Mouse (Mus musculus) intestine, embryonic 15.5 days (tissue): ENCODE data around the gene Ppp1r14d. TPM values are rescaled to one million over a fixed set of nuclear protein-coding genes. Genes with fewer than 3 reads are reported as not detected.

ENCODE experiments used
- ATAC-seq: fragments of 200-750 bp; cut with Nextera tagmentation; 2 replicates; pipeline ENCODE4 v1.8.0; 2017; ENCODE audit warnings: moderate TSS enrichment, moderate library complexity
- H3K27ac ChIP-seq: fragments of 300-500 bp; sonication (generic); 2 replicates; pipeline ENCODE4 v1.5.1; 2015; ENCODE audit warnings: mild to moderate bottlenecking, inconsistent platforms
- H3K27me3 ChIP-seq: fragments of 300-500 bp; sonication (generic); replicated peaks from 2 replicates; pipeline ENCODE4 v1.6.1; 2015; ENCODE audit warnings: inconsistent platforms
- H3K36me3 ChIP-seq: fragments of 300-500 bp; sonication (generic); 2 replicates; pipeline ENCODE4 v1.6.1; 2015; ENCODE audit warnings: inconsistent platforms
- H3K4me1 ChIP-seq: fragments of 300-500 bp; sonication (generic); replicated peaks from 2 replicates; pipeline ENCODE4 v1.6.1; 2015; ENCODE audit warnings: inconsistent platforms
- H3K4me2 ChIP-seq: fragments of 300-500 bp; sonication (generic); replicated peaks from 2 replicates; pipeline ENCODE4 v1.6.1; 2015; ENCODE audit warnings: mild to moderate bottlenecking, inconsistent platforms
- H3K4me3 ChIP-seq: fragments of 300-500 bp; sonication (generic); replicated peaks from 2 replicates; pipeline ENCODE4 v1.5.1; 2015; ENCODE audit warnings: inconsistent platforms
- H3K9ac ChIP-seq: fragments of 300-500 bp; sonication (generic); 2 replicates; pipeline ENCODE4 v1.6.1; 2015; ENCODE audit warnings: inconsistent platforms
- H3K9me3 ChIP-seq: fragments of 300-500 bp; sonication (generic); 2 replicates; pipeline ENCODE4 v1.6.1; 2016; ENCODE audit warnings: inconsistent platforms
- WGBS: fragments of 180-500 bp; shearing (Covaris S2); methylation state at CpG from one replicate; pipeline ENCODE4 v1.1.7; 2015; 5-methylcytosine and 5-hydroxymethylcytosine counted together
- polyA plus RNA-seq: library from polyadenylated mRNA; unstranded; fragments of >200 nt; fragmentation: Nextera tagmentation; extraction: Ambion mirVana; gene quantifications from 2 replicates; pipeline ENCODE4 v1.2.1, GENCODE M21; 2015

Ppp1r14d gene
- polyA plus RNA-seq, 1 experiment from 2014 or later: 15.2 TPM

GRCm38 (mm10) chr2:119208344-119209175, 21.1 kb downstream of the Ppp1r14d start, which contains the start of the genes Zfyve19 and Dnajc17:
TSS of gene Zfyve19 (plus strand) at chr2:119208617.
TSS of gene Dnajc17 (minus strand) at chr2:119208795.
- H3K27ac ChIP-seq: peak within 1 kb of the TSS; percentile 92
- peak; percentile 98 for ATAC-seq
- peak within 1 kb of the TSS; percentile 77 for H3K4me3 ChIP-seq
- H3K9ac ChIP-seq: peak within 1 kb of the TSS; percentile 83
- H3K4me1 ChIP-seq: peaks cover 12% of the 10 kb centered on the region; the same call in 1 of the 2 replicates
- no peaks in the 10 kb centered on the region for H3K9me3 ChIP-seq
- no peaks in the 10 kb centered on the region for H3K27me3 ChIP-seq
- peak within 1 kb of the TSS; percentile 68 for H3K4me2 ChIP-seq
- under 1% methylated on average over 51 of the region's 51 CpGs for WGBS
- H3K36me3 ChIP-seq: peaks cover 15% of the 10 kb centered on the region

DNA sequence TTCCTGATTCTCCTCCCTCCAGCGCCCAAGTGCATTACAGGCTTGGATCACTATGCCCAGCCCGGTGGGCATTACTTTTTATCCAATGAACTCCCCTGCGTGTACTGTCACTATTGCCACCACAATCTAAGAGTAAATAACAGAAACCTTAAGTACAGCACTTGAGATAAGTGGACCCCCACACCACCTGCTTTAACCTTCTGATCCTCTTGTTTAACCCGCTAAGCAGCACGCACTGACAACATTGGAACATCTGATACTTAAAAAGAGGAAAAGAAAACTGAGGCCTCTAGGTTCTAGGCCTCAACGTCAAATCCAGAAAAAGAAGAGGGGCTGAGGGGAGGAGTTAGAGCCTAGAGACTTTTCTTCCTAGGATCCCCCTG, 21.8 kb downstream of the Ppp1r14d start:
- H3K9me3 ChIP-seq: no peaks in the 10 kb centered on the region
- peak overlapping the region; percentile 77 for H3K4me3 ChIP-seq
- peaks cover 17% of the 10 kb centered on the region; the same call in 1 of the 2 replicates for H3K4me1 ChIP-seq
- peak; percentile 2; the same call in 1 of the 2 replicates for ATAC-seq
- H3K4me2 ChIP-seq: peak overlapping the region; percentile 68
- H3K27ac ChIP-seq: peak overlapping the region; percentile 92
- peak overlapping the region; percentile 72 for H3K9ac ChIP-seq
- peaks cover 15% of the 10 kb centered on the region for H3K36me3 ChIP-seq
- no peaks in the 10 kb centered on the region for H3K27me3 ChIP-seq
- 15% methylated on average over 6 of the region's 6 CpGs for WGBS

GRCm38 (mm10) chr2:119203871-119204460, 25.7 kb downstream of the Ppp1r14d start:
- ATAC-seq: no peak
- no peaks in the 10 kb centered on the region for H3K36me3 ChIP-seq
- no peaks in the 10 kb centered on the region for H3K9me3 ChIP-seq
- no peaks in the 10 kb centered on the region for H3K27me3 ChIP-seq
- WGBS: 70% methylated on average over 4 of the region's 4 CpGs
- H3K4me3 ChIP-seq: no peak overlapping the region
- H3K27ac ChIP-seq: no peak overlapping the region
- H3K4me2 ChIP-seq: no peak overlapping the region
- H3K9ac ChIP-seq: no peak overlapping the region
- 0 out of 2 replicates have a peak, but pooled peaks cover 10% of the 10 kb centered on the region for H3K4me1 ChIP-seq

DNA sequence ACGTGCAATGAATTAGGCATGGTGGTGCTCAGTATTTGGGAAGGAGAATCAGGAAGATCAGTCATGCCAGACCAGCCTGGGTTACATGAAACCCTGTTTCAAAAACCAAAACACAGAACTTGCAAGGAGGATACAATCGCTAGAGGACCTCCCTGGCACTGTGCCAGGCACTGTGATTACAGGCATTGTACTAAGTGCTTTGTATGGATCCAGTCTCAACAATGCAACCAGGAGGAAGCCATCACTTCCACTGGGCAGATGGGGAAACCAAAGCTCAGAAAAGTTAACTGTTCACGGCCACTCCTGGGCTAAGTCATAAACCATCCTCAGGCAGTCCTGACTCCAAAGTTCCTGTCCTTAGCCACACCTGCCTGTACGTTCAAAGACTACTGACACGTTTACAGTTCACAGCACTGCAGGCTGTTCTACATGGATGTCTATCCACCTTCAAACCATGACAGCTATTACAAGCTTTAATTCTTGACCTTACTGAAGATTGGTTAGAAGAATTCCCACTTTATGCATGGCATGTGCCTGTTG, 26.7 kb downstream of the Ppp1r14d start:
- Histone ChIP-seq H3K27me3 (no peaks in the 10 kb centered on the region), H3K9me3 (no peaks in the 10 kb centered on the region), H3K36me3 (no peaks in the 10 kb centered on the region), H3K4me3 (no peak overlapping the region), H3K4me2 (no peak overlapping the region), H3K4me1 (0 out of 2 replicates have a peak, but pooled peaks cover 10% of the 10 kb centered on the region), H3K27ac (no peak overlapping the region), H3K9ac (no peak overlapping the region)
- peak; percentile 78 for ATAC-seq
- 32% methylated on average over 5 of the region's 5 CpGs for WGBS

DNA sequence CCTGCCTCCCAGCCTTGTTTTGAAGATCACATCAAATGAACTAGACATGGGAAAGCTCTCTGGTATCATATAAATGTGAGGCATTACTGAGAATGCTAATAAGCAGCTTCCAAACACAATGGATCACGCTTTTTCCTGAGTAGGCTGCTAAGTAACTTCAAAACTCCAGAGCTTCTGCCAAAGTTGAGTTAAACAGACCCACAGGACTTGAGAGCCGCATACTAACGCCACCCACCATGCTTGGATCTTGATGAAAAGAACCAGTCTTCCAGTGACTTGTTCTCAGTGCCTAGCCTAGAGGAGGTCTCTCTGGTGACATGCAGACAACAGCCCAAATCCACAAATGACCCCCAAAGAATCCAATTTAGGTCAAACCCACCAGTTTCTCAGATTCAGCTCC, 30.8 kb downstream of the Ppp1r14d start:
- Histone ChIP-seq H3K36me3 (no peaks in the 10 kb centered on the region), H3K9ac (no peak overlapping the region), H3K9me3 (no peaks in the 10 kb centered on the region), H3K27ac (no peak overlapping the region), H3K4me1 (0 out of 2 replicates have a peak, but pooled peaks cover 10% of the 10 kb centered on the region), H3K4me3 (no peak overlapping the region), H3K27me3 (no peaks in the 10 kb centered on the region), H3K4me2 (no peak overlapping the region)
- ATAC-seq: no peak
- WGBS: 74% methylated on average over 3 of the region's 3 CpGs

- no peaks in the 10 kb centered on the region for H3K9me3 ChIP-seq
- no peak for ATAC-seq
- no peaks in the 10 kb centered on the region for H3K27me3 ChIP-seq
- H3K4me3 ChIP-seq: no peak overlapping the region
- WGBS: 42% methylated on average over 1 of the region's 1 CpGs
- no peaks in the 10 kb centered on the region for H3K36me3 ChIP-seq
- H3K4me1 ChIP-seq: 0 out of 2 replicates have a peak, but pooled peaks cover 3% of the 10 kb centered on the region
- H3K27ac ChIP-seq: no peak overlapping the region
- no peak overlapping the region for H3K9ac ChIP-seq
- H3K4me2 ChIP-seq: no peak overlapping the region
Measured at GRCm38 (mm10) chr2:119198049-119198448, 31.7 kb downstream of the Ppp1r14d start.

- no peak overlapping the region for H3K4me3 ChIP-seq
- no peaks in the 10 kb centered on the region for H3K9me3 ChIP-seq
- no peak overlapping the region for H3K27ac ChIP-seq
- no peaks in the 10 kb centered on the region for H3K36me3 ChIP-seq
- WGBS: 81% methylated on average over 1 of the region's 1 CpGs
- H3K27me3 ChIP-seq: no peaks in the 10 kb centered on the region
- no peak overlapping the region for H3K4me2 ChIP-seq
- H3K9ac ChIP-seq: no peak overlapping the region
- ATAC-seq: no peak
- no peaks in the 10 kb centered on the region for H3K4me1 ChIP-seq
Measured at GRCm38 (mm10) chr2:119197493-119197892, 32.2 kb downstream of the Ppp1r14d start.

DNA sequence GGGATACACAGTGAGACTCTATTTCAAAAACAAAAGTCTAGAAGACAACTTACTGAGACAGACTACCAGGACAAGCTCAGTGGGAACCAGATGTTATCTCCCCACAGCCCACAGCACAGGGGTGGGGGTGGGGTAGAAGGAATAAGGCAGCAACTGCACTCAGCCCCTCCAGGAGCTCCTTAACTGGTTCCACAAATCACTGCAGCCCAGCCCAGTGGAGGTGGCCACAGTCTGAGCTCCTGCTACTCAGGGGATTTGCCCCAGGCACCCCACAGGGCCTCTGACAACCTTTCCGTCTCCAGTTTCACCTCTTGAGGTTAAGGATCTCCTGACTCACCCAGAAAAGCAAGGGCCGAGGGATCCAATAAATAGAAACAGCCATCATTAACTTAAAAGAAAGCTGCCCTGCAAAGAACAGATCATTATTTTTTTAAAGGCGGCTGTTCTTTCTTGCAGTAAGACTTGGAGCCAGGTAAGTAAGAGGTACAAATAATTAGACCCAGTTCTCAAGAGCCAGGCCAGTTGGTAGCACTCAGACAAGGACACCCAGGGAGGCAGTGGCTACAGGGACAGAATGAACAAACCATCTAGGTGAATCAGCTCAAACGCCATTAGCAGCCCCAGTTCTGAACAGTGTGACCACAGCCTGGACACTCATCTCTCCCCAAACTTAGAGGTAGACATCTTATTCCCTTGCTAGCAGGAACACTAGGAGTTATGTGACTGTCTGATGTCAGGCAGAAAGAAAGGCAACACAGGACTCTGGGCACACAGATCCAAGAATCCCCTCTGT, 33.2 kb downstream of the Ppp1r14d start:
- H3K9ac ChIP-seq: no peak overlapping the region
- no peaks in the 10 kb centered on the region for H3K4me1 ChIP-seq
- no peak overlapping the region for H3K27ac ChIP-seq
- H3K36me3 ChIP-seq: no peaks in the 10 kb centered on the region
- H3K4me3 ChIP-seq: no peak overlapping the region
- H3K4me2 ChIP-seq: no peak overlapping the region
- H3K27me3 ChIP-seq: no peaks in the 10 kb centered on the region
- ATAC-seq: no peak
- 41% methylated on average over 4 of the region's 4 CpGs for WGBS
- H3K9me3 ChIP-seq: no peaks in the 10 kb centered on the region

GRCm38 (mm10) chr2:119194140-119194539, 35.6 kb downstream of the Ppp1r14d start:
- 87% methylated on average over 5 of the region's 5 CpGs for WGBS
- no peak for ATAC-seq
- H3K9ac ChIP-seq: no peak overlapping the region
- no peak overlapping the region for H3K4me3 ChIP-seq
- H3K4me2 ChIP-seq: no peak overlapping the region
- H3K27ac ChIP-seq: no peak overlapping the region
- H3K27me3 ChIP-seq: no peaks in the 10 kb centered on the region
- no peaks in the 10 kb centered on the region for H3K36me3 ChIP-seq
- H3K4me1 ChIP-seq: peaks cover 1% of the 10 kb centered on the region; the same call in 1 of the 2 replicates
- no peaks in the 10 kb centered on the region for H3K9me3 ChIP-seq

- H3K4me2 ChIP-seq: no peak overlapping the region
- no peak overlapping the region for H3K27ac ChIP-seq
- ATAC-seq: no peak
- no peaks in the 10 kb centered on the region for H3K9me3 ChIP-seq
- no peaks in the 10 kb centered on the region for H3K36me3 ChIP-seq
- H3K4me3 ChIP-seq: no peak overlapping the region
- H3K4me1 ChIP-seq: peaks cover 3% of the 10 kb centered on the region; the same call in 1 of the 2 replicates
- H3K27me3 ChIP-seq: no peaks in the 10 kb centered on the region
- H3K9ac ChIP-seq: no peak overlapping the region
- 77% methylated on average over 5 of the region's 5 CpGs for WGBS
Measured at GRCm38 (mm10) chr2:119190969-119191368, 38.7 kb downstream of the Ppp1r14d start.

DNA sequence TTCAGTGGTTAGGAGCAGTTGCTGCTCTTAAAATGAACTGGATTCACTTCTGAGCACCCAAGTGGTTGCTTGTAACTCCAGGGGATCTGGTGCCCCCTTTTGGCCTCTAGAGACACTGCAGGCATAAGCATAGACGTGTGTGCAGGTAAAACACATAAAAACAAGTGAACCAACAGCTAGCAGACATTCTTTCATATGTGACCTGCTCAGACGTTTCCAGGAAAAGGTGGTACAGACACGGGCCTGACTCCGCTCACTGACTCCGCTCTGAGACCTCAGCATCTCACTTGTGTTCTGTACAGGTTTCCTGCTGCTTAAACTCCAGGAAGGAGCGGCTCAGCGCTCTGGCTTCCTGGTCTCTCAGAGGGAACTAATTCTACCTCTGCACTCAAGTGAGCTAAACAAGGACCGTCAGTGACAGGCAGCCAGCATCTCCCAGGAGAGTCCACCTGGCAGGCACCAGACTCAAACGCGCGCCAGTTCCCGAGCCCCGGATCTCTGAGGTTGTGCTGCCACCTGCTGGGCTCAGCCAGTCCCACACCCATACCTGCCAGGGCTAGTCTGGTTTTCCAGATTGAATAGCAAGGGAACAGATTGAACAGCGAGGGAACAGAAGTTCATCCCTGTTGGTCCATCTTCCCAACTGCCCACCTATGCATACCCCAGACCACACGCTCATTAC, 40.5 kb downstream of the Ppp1r14d start:
- ATAC-seq: peak; percentile 94
- Histone ChIP-seq H3K4me3 (peak overlapping the region; percentile 32), H3K27ac (no peak overlapping the region), H3K36me3 (0 out of 2 replicates have a peak, but pooled peaks cover 8% of the 10 kb centered on the region), H3K4me1 (peaks cover 3% of the 10 kb centered on the region; the same call in 1 of the 2 replicates), H3K9me3 (no peaks in the 10 kb centered on the region), H3K4me2 (peak overlapping the region; percentile 75), H3K27me3 (no peaks in the 10 kb centered on the region), H3K9ac (peak overlapping the region; percentile 27; the same call in 1 of the 2 replicates)
- WGBS: 7% methylated on average over 15 of the region's 15 CpGs
